Mouse (Mus musculus) adrenal gland, postnatal 0 days (tissue): ENCODE measurements around the gene Cdk20. TPM values are rescaled to one million over a fixed set of nuclear protein-coding genes. Genes with fewer than 3 reads are reported as not detected.

Source experiments
- polyA plus RNA-seq: library from polyadenylated mRNA; unstranded; fragments of >200 nt; fragmentation: Nextera tagmentation; extraction: Ambion mirVana; gene quantifications from 2 replicates; pipeline ENCODE4 v1.2.1, GENCODE M21; 2015

The Cdk20 gene
- polyA plus RNA-seq, result 4.2 and 5.0 TPM in 2 replicates

DNA sequence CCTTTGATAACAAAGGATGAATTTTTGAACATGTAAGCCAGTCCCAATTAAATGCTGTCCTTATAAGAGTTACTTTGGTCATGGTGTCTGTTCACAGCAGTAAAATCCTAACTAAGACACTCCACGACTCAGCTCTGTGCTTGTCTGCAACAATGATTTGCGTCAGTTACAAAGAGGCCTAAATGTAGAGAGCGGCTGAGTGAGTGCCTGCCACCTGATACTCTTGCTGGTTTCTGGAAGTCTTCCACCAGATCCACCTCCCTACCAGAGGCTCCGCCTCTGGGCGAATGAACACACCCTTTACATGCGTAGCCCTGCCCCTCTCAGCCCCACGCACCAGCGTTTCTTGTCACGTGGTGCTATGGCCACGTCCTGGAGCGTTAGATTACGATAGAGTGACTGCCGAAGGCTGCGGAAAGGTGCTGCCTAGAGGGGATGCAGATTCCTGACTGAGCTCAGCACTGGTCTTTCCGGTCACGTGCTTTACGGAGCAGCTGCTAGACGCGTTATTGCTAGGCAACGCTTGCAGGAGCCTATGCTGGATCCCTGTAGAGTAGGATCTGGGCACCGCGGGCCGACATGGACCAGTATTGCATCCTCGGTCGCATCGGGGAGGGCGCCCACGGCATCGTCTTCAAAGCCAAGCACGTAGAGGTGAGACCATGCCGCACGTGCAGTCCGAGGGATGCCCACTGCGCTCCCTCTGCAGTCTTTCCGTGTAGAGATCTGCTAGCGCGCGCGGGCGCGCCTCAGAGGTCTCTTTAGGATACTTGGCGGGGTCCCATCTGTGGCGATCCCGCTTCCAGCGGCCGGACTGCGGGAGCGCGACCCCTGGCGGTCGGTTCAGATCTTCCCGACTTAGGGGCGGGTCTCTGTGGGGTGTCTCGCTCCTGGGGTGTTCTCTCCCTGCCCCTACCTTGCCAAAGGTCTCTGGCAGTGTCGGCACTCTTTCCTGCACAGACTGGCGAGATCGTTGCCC, at the start of gene Cdk20:
Gene Cdk20, plus strand, starts transcription at position 298 of the 979 bp plus-strand sequence.

Other genes starting within 250 kb of the Cdk20 start
- gene Cdc14b, start 157.0 kb upstream of the Cdk20 start, polyA plus RNA-seq, result 2.8 and 3.7 TPM in 2 replicates
- 55.0 and 63.0 TPM in 2 replicates for gene Aaed1, start 119.6 kb upstream of the Cdk20 start, polyA plus RNA-seq
- gene Ctsl, start 61.4 kb upstream of the Cdk20 start, polyA plus RNA-seq, result 286 and 313 TPM in 2 replicates
- not detected in 2 replicates for gene Fam240b, start 65.5 kb downstream of the Cdk20 start, polyA plus RNA-seq